Mouse (Mus musculus) intestine, embryonic 14.5 days (tissue): ENCODE data around the gene Ccdc7b. TPM values are rescaled to one million over a fixed set of nuclear protein-coding genes. Genes with fewer than 3 reads are reported as not detected.
"Not testable (repeated sequence)": the region's sequence is repeated elsewhere in the genome, so short reads cannot be mapped to it uniquely, and the experiment has no call there.

Source experiments
- ATAC-seq: fragments of 200-750 bp; cut with Nextera tagmentation; replicated peaks from 2 replicates; pipeline ENCODE4 v1.8.0; 2017; ENCODE audit warnings: low read depth, moderate number of reproducible peaks, moderate TSS enrichment, moderate library complexity; ENCODE audit not compliant: low FRiP score, low TSS enrichment
- DNase-seq: peaks from one replicate; pipeline ENCODE4 v3.0.0-alpha.2; 2018; ENCODE audit warnings: low spot score
- H3K27ac ChIP-seq: fragments of 300-500 bp; sonication (generic); 2 replicates; pipeline ENCODE4 v1.5.1; 2014; ENCODE audit warnings: low read depth, mild to moderate bottlenecking, control low read depth
- H3K27me3 ChIP-seq: fragments of 300-500 bp; sonication (generic); replicated peaks from 2 replicates; pipeline ENCODE4 v1.6.1; 2014; ENCODE audit warnings: low read length, control low read depth; ENCODE audit not compliant: control insufficient read depth, insufficient read depth
- H3K36me3 ChIP-seq: fragments of 300-500 bp; sonication (generic); 2 replicates; pipeline ENCODE4 v1.6.1; 2014; ENCODE audit warnings: low read length, control low read depth; ENCODE audit not compliant: control insufficient read depth, insufficient read depth
- H3K4me1 ChIP-seq: fragments of 300-500 bp; sonication (generic); replicated peaks from 2 replicates; pipeline ENCODE4 v1.6.1; 2014; ENCODE audit warnings: low read length, control low read depth, mixed read lengths; ENCODE audit not compliant: control insufficient read depth, insufficient read depth
- H3K4me2 ChIP-seq: fragments of 300-500 bp; sonication (generic); 2 replicates; pipeline ENCODE4 v1.6.1; 2014; ENCODE audit warnings: low read length
- H3K4me3 ChIP-seq: fragments of 300-500 bp; sonication (generic); 2 replicates; pipeline ENCODE4 v1.5.1; 2014; ENCODE audit warnings: low read depth, low read length, control low read depth, mixed read lengths
- H3K9ac ChIP-seq: fragments of 300-500 bp; sonication (generic); 2 replicates; pipeline ENCODE4 v1.6.1; 2014; ENCODE audit warnings: mild to moderate bottlenecking, low read length
- H3K9me3 ChIP-seq: fragments of 300-500 bp; sonication (generic); 2 replicates; pipeline ENCODE4 v1.6.1; 2016; ENCODE audit warnings: low read length, control low read depth; ENCODE audit not compliant: control insufficient read depth
- WGBS: fragments of 180-500 bp; shearing (Covaris S2); extraction: QIAGEN DNeasy Blood & Tissue Kit; methylation state at CpG from one replicate; pipeline ENCODE4 v1.1.7; 2014; 5-methylcytosine and 5-hydroxymethylcytosine counted together
- polyA plus RNA-seq: library from polyadenylated mRNA; unstranded; fragments of >200 nt; fragmentation: Nextera tagmentation; extraction: Ambion mirVana; gene quantifications from 2 replicates; pipeline ENCODE4 v1.2.1, GENCODE M21; 2014

Gene Ccdc7b
- not detected in 2 replicates for polyA plus RNA-seq

DNA sequence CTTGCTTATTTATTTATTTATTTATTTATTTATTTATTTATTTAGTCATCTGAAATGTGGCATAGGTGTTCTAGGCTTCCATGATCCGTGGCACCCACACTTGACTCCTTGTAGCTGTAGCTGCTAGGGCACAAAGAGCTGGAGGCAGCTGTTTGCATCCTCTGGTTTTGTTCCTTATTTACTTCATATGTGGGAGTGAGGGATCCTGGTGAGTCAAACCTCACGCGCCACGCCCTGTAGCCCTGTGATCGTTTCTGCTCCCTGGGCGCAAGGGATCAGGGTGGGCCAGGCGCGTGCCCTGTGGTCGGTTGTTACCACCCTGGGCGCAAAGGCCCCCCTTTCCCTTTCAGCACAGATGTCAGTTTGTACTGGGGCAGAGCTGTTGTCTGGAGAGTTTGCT, at the start of gene Ccdc7b:
TSS of gene Ccdc7b (plus strand) at position 301 of the 400 bp plus-strand sequence.
- H3K9me3 ChIP-seq, H3K27ac ChIP-seq, H3K9ac ChIP-seq, H3K4me1 ChIP-seq, DNase-seq, H3K27me3 ChIP-seq, H3K4me2 ChIP-seq, ATAC-seq, H3K36me3 ChIP-seq, H3K4me3 ChIP-seq: not testable (repeated sequence)
- 100% methylated on average over 1 of the region's 10 CpGs for WGBS

DNA sequence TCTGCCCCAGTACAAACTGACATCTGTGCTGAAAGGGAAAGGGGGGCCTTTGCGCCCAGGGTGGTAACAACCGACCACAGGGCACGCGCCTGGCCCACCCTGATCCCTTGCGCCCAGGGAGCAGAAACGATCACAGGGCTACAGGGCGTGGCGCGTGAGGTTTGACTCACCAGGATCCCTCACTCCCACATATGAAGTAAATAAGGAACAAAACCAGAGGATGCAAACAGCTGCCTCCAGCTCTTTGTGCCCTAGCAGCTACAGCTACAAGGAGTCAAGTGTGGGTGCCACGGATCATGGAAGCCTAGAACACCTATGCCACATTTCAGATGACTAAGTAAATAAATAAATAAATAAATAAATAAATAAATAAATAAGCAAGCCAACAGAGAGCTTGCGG, 1.5 kb upstream of the Ccdc7b start, which contains the start of gene Ccdc7a:
TSS of gene Ccdc7a (minus strand) at position 101 of the 400 bp plus-strand sequence.
- ATAC-seq, DNase-seq: not testable (repeated sequence)
- WGBS = 85% methylated on average over 2 of the region's 11 CpGs

DNA sequence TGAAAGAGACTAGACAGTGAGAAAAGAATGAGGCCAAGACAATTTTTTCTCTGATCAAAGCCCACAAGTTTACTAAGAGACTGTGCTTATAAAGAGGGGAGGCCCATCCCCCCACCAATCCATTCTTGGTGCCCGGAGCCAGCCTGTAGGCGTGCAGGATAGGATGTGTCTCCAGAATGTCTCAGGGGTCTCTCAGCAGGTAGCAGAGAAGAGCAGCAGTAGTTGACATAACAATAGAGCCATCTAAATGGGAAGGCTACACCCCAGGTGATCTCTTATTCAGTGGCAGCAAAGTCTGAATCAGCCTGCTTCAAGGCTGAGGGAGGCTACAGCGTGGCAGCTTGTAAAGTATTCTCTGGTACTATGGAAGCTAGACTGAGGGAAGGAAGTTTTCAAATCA, 48.8 kb downstream of the Ccdc7b start:
- H3K4me2 ChIP-seq, H3K27ac ChIP-seq, DNase-seq, H3K4me3 ChIP-seq, H3K36me3 ChIP-seq, H3K27me3 ChIP-seq, H3K9me3 ChIP-seq, H3K4me1 ChIP-seq, H3K9ac ChIP-seq, ATAC-seq: not testable (repeated sequence)
- 65% methylated on average over 3 of the region's 3 CpGs for WGBS

More for the DNA sequence above, 1.5 kb upstream of the Ccdc7b start, which contains the start of gene Ccdc7a:
- not testable (repeated sequence) for H3K4me3 ChIP-seq, H3K27me3 ChIP-seq, H3K4me1 ChIP-seq, H3K27ac ChIP-seq, H3K9me3 ChIP-seq, H3K9ac ChIP-seq, H3K36me3 ChIP-seq, H3K4me2 ChIP-seq

DNA sequence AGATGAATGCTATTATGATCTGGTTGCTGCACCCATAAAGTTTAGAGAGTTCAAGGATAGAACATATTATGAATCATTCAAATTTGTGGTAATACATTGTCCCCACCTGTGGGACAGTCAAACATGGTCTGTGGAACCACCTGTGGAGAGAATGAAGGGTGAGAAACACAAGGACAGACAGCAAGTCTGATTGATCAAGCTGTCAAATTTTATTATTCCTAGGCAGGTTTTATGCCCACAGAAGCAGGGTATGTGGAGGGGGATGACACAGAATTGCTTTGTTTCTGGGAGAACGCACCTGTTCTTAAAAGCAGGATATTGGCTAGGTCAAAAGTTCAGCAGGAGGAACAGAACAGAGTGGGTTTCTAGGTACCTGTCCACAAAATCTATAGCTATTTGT, 64.6 kb downstream of the Ccdc7b start, which contains the start of gene Gm10999:
TSS of gene Gm10999 (minus strand) at position 101 of the 400 bp plus-strand sequence.
- ATAC-seq = no peak
- 70% methylated on average over 1 of the region's 1 CpGs for WGBS
- no peak for DNase-seq
- no peak within 1 kb of the TSS for H3K27ac ChIP-seq
- H3K4me3 ChIP-seq = no peak within 1 kb of the TSS
- H3K9me3 ChIP-seq = no peaks in the 10 kb centered on the region
- no peaks in the 10 kb centered on the region for H3K4me1 ChIP-seq
- H3K9ac ChIP-seq = no peak within 1 kb of the TSS
- H3K36me3 ChIP-seq = no peaks in the 10 kb centered on the region
- no peak within 1 kb of the TSS for H3K4me2 ChIP-seq
- no peaks in the 10 kb centered on the region for H3K27me3 ChIP-seq

DNA sequence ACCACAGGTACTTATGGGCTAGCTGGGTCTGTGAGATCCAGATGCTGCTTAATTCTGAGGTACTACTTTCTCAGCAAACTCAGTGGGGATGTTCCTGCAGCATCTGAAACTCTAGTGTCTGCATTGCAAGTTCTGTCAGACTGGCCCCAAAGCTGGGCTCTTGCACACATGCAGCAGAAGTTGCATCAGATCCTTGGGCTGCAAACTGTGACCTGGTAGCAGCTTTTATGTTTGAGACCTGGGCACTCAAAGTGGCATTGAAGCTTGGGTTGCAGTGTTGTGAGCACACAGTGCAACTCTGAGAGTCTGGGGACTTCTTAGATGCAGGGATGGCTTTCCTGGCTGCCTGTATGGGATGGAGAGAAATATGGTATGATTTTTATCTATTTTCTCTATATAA, 66.5 kb downstream of the Ccdc7b start:
- Histone ChIP-seq H3K9me3 (no peaks in the 10 kb centered on the region), H3K4me2 (no peak overlapping the region), H3K27ac (no peak overlapping the region), H3K27me3 (no peaks in the 10 kb centered on the region), H3K9ac (no peak overlapping the region), H3K4me1 (no peaks in the 10 kb centered on the region), H3K36me3 (no peaks in the 10 kb centered on the region), H3K4me3 (no peak overlapping the region)
- ATAC-seq (no peak), DNase-seq (no peak)

Other genes starting within 250 kb of the Ccdc7b start
- 0.22 and 0.27 TPM in 2 replicates for gene Ccdc7a, start 1.6 kb upstream of the Ccdc7b start, polyA plus RNA-seq
- not detected in 2 replicates for gene Gm10999, start 64.5 kb downstream of the Ccdc7b start, polyA plus RNA-seq
- 19.6 and 23.6 TPM in 2 replicates for gene 2610044O15Rik8, start 167.3 kb downstream of the Ccdc7b start, polyA plus RNA-seq